Mouse (Mus musculus): ENCODE results near the gene Gm6904.
"Not testable (repeated sequence)": the region's sequence is repeated elsewhere in the genome, so short reads cannot be mapped to it uniquely, and the experiment has no call there.

Gm6904 gene

DNA sequence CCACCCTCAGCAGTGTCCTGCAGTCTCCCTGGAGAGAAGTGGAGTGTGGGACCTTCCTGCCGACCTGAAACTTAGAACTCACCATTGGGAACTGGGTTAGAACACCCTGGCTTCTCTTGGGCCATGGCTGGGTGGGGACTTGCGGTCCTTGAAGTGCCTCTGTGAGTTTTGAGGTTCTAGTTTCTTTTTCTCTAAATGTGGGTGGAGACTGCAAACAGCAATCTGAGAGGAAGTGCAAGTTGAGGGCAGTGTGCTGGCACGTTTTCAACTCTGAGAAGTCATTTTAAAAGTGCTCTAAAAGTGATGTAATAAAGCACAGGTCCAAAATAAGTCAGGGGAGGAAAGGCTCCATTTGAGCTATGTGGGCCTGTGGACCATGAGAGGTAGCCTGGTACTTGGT, at the start of gene Gm6904:
Gene Gm6904, minus strand, starts transcription at position 161 of the 400 bp plus-strand sequence.
- no peak for DNase-seq (ENCODE audit: low read depth, low spot score)

DNA sequence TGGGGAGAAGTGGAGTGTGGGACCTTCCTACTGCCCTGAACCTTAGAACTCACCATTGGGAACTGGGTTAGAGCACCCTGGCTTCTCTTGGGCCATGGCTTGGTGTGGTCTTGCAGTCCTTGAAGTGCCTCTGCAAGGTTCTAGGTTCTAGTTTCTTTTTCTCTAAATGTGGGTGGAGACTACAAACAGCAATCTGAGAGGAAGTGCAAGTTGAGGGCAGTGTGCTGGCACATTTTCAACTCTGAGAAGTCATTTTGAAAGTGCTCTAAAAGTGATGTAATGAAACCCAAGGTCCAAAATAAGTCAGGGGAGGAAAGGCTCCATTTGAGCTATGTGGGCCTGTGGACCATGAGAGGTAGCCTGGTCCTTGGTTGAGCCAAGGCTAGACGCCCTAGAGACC, 37.4 kb upstream of the Gm6904 start, which contains the start of gene Phf11a:
Gene Phf11a, minus strand, starts transcription at position 132 of the 400 bp plus-strand sequence.
- not testable (repeated sequence) for DNase-seq (ENCODE audit: low read depth, low spot score)

DNA sequence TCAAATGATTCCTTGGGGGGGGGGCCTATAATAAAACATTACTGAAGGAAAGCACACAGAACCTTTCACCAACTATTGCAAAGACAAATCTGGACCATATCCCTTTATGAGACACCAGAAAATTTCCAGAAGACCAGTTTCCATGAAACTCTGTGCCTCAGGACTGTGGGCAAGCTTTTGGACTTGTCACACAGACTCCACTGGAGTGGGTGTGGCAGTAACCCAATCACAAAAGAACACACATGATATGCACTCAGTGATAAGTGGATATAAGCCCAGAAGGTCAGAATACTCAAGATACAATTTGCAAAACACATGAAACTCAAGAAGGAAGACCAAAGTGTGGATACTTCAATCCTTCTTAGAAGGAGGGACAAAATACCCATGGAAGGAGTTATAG, 31.8 kb upstream of the Gm6904 start:
- DNase-seq (ENCODE audit: low read depth, low spot score), result not testable (repeated sequence)

DNA sequence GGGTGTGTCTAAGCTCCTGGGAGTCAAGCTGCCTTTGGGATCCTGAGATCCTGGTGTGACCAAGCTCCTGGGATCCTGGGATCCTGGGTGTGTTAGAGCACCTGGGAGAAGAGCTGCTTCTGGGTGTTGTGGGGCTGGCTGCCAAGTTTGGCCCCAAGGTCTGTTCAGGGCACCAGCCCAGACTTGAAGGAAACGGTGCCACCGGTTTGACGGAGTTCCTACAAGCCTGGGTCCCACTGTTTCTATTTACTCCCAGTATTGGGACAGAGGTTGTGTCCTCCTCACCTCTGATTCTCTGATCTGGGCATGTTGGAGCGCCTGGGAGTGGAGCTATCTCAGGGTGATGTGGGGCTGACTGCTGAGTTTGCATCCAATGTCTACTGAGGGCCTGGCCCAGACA, 14.9 kb upstream of the Gm6904 start:
- DNase-seq (ENCODE audit: low read depth, low spot score), result not testable (repeated sequence)

DNA sequence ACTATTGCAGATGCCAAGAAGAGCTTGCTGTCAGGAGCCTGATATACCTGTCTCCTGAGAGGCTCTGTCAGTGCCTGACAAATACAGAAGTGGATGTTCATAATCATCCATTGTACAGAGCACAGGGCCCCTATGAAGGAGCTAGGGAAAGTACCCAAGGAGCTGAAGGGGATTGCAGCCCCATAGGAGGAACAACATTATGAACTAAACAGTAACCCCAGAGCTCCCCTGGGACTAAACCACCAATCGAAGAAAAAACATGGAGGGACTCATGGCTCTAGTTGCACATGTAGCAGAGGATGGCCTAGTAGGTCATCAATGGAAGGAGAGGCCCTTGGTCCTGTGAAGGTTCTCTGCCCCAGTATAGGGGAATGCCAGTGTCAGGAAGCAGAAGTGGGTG, 4.2 kb downstream of the Gm6904 start:
- not testable (repeated sequence) for DNase-seq (ENCODE audit: low read depth, low spot score)

DNA sequence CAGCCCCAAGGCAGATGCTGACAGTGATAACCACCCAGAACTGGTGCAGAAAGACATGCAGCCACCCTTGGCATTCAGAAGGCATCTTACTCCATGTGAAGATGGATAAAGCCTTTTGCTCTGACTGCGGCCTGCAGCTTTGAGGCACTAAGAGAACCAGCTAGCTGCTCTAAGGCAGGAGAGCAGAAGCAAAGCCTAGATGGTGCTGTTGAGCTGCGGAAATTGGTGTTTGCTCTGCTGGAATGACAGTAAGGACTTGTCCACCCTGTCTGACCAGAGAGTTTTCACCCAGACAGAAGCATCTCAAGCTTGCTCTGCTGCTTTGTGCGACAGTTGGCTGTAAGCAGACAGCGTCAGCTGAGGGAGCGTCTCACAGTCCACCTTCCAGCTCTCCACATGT, 9.7 kb downstream of the Gm6904 start:
- not testable (repeated sequence) for DNase-seq (ENCODE audit: low read depth, low spot score)

DNA sequence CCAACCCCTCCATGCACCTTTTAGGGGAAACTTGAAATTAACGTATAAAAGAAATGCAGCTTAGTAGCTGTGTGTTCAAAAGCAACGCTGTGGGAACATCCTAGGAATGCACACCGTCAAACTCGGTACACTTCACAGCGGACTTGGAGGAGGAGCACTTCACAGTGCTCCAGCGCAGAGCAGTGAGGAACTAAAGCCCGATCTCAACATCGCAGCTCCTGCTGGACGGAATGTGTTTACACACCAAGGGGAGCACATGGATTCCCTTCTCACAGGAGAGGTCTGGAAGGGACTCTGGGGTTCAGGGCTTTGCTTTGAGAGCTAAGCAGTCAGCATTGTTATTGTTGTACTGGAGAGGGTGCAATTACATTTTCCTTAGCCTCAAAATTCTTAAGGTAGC, 26.4 kb downstream of the Gm6904 start:
- no peak for DNase-seq (ENCODE audit: low read depth, low spot score)

DNA sequence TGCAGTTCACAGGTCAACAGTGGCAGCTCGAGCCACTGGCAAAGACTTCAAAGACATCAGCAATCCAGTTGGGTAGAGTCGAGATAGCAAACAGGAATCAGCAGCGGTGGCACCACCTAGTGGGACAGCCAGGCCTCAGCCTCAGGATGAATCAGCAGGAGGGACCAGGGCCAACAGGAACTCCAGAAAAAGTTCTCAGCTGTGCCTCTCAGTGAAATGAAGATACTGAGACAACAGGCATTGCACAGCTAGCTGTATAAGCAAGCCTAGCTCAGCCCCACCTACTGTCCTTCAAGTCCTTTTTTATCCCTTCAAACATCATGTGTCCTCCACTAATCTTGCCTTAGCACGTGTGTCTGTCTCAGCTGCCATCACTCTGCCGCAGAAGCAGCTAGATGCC, 28.0 kb downstream of the Gm6904 start:
- DNase-seq (ENCODE audit: low read depth, low spot score), result no peak

DNA sequence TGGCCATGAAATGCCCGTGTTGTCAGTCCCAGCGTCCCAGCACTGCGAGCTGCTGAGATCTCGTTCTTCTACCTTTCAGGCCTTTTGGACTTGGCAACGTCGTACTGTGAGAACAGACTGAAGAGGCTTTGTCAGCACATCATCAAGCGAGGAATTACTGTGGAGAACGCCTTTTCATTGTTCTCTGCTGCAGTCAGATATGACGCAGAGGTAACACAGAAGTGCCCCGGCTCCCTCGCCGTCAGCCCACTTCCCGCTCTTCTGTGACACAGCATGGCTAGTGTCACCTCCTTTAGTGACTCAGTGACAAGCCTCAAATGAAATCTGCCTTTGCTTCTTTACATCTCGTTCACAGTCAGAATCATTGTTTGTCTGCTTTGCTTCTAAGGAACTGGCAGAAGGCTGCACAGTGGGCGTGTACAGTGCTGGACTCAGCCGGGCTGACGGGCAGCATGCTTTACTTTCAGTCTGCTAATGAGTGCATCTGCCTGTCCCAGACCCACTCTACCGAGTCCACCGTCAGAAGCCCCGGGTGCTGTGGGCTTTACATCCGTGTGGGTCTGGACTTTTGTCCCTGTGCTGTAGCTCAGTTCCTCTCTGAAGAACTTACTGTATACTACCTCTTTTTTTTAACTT, 29.6 kb downstream of the Gm6904 start:
- DNase-seq (ENCODE audit: low read depth, low spot score), result no peak

DNA sequence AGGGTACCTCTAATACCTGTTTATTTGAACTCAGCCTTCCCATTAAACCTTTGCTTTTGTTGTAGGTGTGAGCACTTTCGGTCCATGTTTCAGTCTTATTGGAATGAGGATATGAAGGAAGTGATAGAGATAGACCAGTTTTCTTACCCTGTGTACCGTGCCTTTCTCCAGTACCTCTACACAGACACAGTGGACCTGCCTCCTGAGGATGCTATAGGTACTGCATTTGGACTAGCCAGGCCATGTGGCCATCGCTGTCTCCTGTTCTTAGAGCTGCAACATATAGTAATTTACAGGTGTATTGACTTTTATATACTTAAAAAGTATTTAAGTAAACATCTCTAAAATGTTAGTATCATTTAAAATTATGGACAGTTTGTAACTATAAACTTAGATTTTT, 30.2 kb downstream of the Gm6904 start:
- no peak for DNase-seq (ENCODE audit: low read depth, low spot score)

DNA sequence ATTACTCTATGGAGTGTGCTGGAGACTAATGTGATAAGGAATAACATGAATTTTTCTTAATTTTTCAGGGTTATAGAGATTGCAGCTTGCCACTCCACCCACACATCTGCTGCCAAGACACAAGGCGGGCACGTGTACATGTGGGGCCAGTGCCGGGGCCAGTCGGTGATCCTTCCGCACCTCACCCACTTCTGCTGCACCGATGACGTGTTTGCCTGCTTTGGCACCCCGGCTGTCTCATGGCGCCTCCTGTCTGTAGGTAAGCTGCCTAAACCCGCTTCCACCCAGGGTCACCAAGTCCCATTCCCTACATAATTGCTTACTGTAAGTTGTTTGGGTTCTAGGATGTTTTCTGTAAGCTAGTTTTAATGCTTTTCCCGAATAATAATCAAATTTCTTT, 33.8 kb downstream of the Gm6904 start:
- DNase-seq (ENCODE audit: low read depth, low spot score), result no peak

DNA sequence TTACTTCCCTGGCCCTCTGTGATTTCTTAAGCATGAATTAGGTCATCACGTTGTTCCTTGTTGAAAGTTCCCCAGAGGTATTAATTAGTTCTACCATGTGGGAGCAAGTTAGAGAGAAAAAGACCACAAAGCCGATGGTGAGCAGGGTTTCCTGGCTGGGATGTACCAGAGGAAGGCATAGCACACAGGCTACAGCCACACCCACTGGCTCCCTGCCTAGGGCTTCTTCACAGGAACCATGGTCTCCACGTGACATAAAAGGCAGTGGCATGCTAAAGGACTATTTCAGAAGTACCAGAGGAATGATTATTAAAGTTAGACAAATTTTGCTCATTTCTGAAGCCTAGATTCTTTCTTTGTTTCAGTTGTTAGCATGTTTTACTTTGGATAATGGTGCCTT, 40.8 kb downstream of the Gm6904 start:
- no peak for DNase-seq (ENCODE audit: low read depth, low spot score)

DNA sequence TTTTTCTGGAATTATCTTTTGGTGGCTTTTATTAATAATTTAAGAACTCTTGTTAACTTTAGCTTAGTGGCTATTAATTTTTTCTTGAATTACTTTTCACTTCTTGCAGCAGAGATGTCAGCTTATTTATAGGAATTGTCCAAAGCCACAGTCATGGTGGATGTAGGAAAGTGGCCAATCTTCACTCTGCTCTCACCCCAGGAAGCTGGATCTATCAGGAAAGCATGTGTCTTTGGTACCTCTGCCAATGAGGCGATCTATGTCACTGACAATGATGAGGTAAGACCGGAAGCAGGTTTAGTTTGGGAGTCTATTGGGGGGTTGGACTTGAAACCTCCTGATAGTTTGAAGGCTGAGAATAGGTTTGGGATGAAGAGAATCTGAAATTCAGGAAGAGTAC, 50.2 kb downstream of the Gm6904 start:
- DNase-seq (ENCODE audit: low read depth, low spot score), result no peak

DNA sequence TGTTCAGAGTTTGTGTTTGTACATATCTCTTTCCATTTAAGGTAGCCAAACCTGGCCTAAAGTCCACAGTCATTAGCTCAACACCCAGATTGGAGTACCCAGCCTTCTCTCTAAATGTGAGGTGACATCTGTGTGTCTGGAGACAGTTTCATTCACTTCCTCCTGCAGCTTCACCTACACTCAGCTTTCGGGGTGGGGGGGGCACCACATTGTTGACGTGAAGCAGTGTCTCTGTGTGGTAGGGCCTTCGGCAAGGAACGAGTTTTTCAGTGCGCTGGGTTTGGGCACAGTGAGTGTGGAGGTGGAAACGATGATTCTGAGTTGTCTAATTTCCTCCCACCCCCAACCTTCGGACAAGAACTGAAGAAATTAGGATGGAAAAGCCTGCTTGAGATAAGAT, 51.0 kb downstream of the Gm6904 start:
- no peak for DNase-seq (ENCODE audit: low read depth, low spot score)

DNA sequence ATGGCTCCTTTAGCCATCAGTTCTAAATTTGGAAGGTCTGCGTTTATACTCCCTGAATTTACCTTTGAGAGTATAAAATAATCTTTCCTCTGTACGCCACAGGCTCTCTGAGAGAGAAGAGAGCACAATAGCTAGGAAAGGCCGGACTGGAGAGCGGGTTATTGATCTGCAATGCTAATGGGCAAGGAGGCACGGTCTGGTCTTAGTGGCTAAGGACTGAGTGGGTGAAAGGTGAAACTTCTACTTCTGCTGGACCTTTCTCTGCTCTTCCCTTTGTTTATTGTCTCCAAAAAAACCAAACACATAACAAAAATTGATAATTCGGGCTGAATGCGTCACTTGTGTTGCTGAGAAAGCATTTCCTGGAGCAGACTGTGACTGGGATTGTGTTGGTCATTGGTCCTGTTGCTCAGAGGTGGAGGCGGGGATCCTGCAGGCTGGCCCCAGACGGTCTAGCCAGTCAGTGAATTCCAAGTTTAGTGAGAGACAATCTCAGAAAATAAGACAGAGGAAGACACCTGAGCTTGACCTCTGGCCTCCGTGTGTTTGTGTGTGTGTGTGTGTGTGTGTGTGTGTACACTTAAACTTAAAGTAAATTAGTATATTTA, 53.9 kb downstream of the Gm6904 start:
- DNase-seq (ENCODE audit: low read depth, low spot score), result no peak

DNA sequence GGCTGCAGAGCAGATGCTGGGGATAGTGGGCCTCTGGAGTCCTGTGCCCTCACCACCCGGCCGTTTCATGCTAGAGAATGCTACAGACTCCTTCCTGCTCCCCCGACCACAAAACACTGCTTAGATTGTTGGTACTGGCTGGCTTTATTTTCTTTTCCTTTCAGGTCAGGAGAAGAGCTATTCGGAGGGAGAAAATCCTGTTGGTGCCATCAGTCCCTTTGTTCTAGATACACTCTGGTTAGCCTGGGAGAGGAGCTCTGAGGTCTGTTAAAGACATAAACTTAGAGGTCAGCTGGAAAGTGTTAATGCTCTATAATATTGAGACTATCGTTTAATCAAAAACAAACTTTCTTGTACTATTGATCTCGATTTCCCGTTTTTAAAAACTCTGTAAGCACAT, 54.6 kb downstream of the Gm6904 start:
- DNase-seq (ENCODE audit: low read depth, low spot score), result no peak

DNA sequence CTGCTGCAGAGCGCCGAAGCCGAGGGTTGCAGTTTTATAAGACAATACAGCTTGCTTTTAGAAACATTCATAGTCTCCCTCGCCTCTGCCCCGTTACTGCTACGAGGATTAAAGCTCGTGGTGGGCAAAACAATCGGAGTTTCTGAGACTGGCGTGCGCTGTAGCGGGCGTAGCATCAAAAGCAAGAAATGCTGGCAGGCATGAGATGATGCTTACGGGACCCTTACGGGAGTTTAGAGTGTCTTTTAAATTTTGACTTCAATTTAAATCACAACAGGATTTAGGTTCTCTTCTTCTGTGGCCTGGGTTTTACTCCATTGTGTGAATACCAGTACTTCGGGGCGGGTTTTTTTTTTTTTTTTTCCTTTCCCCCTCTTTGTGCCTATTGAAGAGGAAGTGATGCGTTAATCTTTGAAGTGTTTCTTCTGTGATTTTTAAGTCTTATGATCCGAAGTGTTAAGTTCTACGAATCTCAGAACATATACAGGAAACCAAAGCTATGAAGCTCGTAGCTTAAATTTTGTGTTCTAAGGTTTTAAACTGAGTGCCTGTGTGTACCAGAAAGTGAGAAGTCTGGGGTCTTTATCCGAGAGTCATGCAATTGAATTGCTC, 58.3 kb downstream of the Gm6904 start:
- DNase-seq (ENCODE audit: low read depth, low spot score), result peak; percentile 30

DNA sequence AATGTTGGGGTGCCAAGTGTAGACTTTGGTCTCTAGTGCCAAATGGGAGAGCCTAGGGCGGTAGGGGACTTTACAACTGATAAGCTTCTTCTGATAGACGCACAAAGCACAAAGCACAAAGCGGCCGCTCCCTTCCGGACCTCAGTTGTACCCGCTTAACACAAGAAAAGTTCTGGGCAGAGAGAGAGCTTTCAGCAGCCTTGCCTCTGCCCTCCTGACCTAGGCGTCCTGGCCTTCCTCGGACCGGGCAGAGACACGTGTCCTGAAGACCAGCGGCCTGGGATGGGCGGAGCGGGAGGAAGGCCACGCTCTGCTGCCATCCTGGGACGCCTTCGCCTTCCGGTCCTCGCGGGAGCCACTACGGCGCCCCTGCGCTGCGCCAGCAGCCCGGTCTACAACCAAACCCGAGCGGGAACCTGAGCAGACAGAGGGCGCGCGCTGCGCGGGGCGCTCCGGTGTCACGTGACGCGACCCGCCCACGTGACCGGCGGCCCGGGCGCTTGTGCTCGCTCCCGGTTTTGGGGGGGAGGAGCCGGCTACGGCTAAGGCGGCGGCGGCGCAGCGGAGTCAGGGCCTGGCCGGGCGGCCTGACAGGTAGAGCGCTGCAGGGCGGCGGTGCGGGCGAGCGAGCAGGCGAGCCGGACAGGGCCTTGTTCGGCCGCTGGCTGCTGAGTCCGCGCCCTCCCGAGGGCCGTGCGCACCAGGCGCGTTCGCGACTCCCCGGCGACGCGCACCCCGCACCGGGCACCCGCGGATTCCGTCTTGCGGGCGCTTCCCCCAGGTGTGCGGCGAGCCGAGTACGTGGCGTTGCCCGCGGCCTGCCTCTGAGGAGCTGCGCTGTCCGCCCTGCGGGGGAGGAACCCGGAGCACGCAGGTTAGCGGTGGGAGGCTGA, 59.1 kb downstream of the Gm6904 start, which contains the start of gene Rcbtb1:
Gene Rcbtb1, plus strand, starts transcription at position 499 of the 893 bp plus-strand sequence.
- DNase-seq (ENCODE audit: low read depth, low spot score), result peak; percentile 83
